Mouse (Mus musculus) heart, adult 8-10 months (tissue): ENCODE measurements around the gene Pxk. TPM values are rescaled to one million over a fixed set of nuclear protein-coding genes. Genes with fewer than 3 reads are reported as not detected.
"Not testable (repeated sequence)": the region's sequence is repeated elsewhere in the genome, so short reads cannot be mapped to it uniquely, and the experiment has no call there.

ENCODE experiments used
- DNase-seq: peaks from one replicate; pipeline ENCODE4 v3.0.0; 2022; ENCODE audit warnings: low spot score
- total RNA-seq, 4 experiments: library from RNA; stranded (reverse); gene quantifications; 2 replicates each; pipeline ENCODE4 v1.2.4; 2022

Gene Pxk
- total RNA-seq, 4 experiments from 2014 or later = 21.5 to 25.4 (median 24.6) TPM

DNA sequence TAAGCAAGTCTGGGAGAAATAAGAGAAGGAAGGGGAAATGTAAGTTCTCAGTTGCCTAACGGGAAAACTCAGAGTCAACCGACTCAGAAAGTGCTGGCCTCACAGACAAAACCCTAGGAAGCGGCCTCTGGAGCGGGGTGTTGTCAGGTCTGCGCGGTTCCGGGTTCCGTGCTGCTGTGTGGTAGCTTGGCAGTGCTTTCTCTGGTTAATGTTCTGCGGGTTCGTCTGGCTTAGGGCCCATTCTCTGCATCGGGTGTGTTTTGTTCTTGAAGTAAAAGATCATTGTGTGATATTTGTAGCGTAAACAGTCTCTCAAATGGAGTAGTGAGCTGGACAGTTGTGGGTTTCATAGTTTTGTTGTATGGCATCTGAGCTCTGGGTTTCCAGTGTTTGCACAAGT lies 4.7 kb downstream of the Pxk start:
- no peak for DNase-seq

DNA sequence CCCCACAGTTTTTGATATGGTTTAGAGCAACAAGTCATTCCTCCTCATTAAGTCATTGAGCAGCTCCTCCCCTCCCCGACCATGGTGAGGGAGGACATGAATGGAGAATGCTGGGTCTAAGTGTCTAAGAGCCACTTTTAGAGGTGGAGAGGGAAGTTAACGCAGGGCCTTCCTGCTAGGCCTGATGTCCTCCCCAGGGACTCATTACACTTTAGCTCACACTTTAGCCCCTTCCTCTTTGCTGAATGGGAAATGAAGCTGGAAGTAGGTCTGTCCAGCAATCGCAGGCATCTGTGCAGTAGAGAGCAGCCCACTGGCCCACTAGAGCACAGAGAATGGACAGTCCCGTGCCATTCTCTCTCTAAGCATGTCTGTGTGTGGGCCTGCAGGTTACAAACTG lies 10.0 kb downstream of the Pxk start:
- DNase-seq = no peak

GRCm38 (mm10) chr14:8108976-8109375 lies 11.0 kb downstream of the Pxk start:
- DNase-seq = no peak

- no peak for DNase-seq
Measured at GRCm38 (mm10) chr14:8111545-8111944, 13.5 kb downstream of the Pxk start.

- no peak for DNase-seq
Measured at GRCm38 (mm10) chr14:8112036-8112435, 14.0 kb downstream of the Pxk start.

- no peak for DNase-seq
Measured at GRCm38 (mm10) chr14:8113616-8114015, 15.6 kb downstream of the Pxk start.

GRCm38 (mm10) chr14:8114306-8114705 lies 16.3 kb downstream of the Pxk start:
- no peak for DNase-seq

- no peak for DNase-seq
Measured at GRCm38 (mm10) chr14:8114756-8115155, 16.7 kb downstream of the Pxk start.

DNA sequence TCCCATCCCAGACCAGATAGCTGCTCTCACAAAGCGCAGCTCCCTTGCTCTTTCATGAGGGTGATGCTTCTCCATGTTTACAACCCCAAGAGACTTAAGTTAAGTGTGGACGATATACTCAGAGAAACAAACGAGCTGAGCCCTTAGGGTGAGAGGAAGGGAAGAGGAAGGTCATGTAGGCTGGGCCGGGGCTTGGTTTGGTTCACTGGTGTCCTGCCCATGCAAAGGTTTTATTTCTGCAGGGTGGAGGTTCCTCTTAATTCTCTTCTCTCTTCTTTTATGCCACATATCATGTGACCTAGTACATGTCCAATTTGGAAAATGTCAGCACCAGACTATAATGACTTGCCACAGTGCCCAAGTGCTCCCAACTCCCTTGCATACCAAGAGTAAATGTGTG lies 17.8 kb downstream of the Pxk start:
- DNase-seq = no peak

DNA sequence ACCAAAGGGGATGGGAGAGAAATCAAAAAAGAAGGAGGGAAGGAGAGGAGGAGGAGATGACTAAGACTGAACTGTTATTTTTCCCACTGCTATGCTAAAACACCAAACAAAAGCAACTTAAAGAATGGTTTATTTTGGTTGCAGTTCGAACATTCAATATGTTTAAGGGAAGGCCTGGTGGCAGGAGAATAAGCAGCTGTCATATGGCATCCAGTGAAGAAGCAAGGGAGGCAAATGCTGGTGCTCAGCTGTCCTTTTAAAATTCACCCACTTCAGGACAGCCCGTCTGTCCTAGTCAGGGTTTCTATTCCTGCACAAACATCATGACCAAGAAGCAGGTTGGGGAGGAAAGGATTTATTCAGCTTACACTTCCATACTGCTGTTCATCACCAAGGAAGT lies 19.4 kb downstream of the Pxk start:
- DNase-seq = no peak

DNA sequence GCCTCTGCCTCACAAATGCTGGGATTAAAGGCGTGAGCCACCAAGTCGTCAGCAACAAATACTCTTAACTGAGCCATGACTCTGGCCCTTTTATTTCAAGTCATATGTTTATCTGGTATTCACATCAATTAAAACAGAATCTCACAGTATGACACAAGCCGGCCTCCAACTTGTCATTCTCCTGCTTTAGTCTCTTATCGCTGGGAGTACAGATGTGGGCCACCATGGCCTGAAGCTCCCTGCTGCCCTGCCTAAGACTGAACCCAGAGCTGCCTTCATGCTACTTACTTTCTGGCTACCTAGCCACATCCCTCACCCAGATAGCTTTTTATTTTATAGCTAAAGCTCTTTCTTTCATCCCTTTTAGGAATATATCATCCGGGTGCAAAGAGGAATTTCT lies 21.4 kb downstream of the Pxk start:
- DNase-seq = no peak

DNA sequence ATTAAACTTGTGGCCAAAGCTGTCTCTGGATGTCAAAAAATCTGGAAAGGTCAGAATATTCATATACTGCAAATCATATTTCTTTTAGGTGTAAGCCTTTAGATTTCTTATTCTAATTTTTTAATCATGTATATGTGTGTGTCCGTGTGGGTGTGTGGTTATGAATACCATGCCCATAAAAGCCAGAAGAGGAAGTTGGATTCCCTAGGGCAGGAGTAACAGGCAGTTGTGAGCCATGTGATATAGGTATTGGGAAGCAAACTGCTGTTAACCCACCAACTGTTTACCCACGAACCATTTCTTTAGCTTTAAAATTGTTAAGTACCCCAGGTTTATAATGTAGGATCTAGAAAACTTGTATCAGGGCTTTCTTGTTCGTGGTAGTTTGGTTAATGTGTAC lies 21.9 kb downstream of the Pxk start:
- DNase-seq = no peak

- DNase-seq = no peak
Measured at GRCm38 (mm10) chr14:8123141-8123540, 25.1 kb downstream of the Pxk start.

- not testable (repeated sequence) for DNase-seq
Measured at GRCm38 (mm10) chr14:8123611-8124010, 25.6 kb downstream of the Pxk start.

GRCm38 (mm10) chr14:8124046-8124881 lies 26.3 kb downstream of the Pxk start:
- no peak for DNase-seq

DNA sequence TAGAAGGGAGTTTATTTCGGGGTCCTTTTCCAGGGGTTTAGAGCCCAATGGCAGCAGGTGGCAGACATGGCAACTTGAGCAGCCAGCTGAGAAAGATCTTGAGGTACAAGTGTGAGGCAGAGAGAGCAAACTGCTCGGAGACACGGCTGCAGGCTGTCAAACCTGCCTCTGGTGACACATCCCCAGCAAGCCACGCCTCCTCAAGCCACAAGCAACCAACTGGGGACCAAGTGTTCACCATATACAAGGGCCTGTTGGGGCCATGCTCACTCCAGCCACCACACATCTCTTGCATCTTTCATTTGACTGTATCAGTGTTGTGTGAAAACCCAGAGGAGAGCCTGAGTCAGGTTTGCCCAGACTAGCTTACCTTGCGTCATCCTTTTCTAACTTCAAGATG lies 30.0 kb downstream of the Pxk start:
- no peak for DNase-seq

DNA sequence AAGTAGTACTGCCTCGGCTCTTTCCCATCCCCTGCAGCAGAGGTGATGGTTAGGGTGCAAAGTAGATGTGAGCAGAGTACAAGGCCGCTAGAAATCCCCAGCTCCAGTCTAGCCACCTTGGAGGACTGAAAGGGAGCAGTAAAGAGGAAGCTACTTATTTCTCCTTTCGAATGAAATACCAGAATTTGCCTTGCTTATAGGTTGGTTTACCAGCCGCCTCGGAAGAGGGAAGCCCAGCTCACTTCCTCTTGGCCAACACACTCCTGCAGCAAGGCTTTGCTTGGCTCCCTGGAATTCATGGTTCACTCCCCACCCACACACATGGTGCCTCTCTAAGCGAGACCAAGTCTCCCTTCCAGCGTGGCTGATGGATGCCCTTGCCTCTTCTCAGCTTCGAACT lies 34.8 kb downstream of the Pxk start:
- no peak for DNase-seq

- no peak for DNase-seq
Measured at GRCm38 (mm10) chr14:8134234-8134633, 36.2 kb downstream of the Pxk start.

DNA sequence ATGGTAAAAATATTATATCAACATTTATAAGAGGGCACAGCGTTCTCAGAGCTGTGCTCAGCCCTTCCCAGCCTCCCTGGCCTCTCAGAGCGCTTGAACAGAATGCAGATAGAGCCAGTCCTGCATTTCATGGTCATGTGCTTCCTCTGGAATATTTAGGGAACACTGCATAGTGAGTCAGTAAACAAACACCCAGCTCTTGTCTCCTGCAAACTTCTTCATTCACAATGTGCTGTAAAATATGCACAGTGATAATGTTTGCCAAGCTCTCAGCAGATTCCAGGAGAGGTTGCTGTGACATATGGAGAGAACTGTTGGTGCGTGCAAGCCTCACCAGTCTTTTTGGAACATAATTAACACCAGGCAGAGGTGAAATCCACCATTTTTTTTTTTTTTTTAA lies 37.1 kb downstream of the Pxk start:
- DNase-seq = peak; percentile 36

- DNase-seq = no peak
Measured at GRCm38 (mm10) chr14:8139724-8140710, 42.0 kb downstream of the Pxk start.

- no peak for DNase-seq
Measured at GRCm38 (mm10) chr14:8141131-8141530, 43.1 kb downstream of the Pxk start.
